Mouse (Mus musculus) heart, adult 11 months (tissue): ENCODE measurements at regions not wholly inside any gene's neighbourhood (a gene's known extent, or its start where the extent isn't known, plus 50 kb on each side); places are given as distances from the start of the nearest gene placed in this dataset.

Experiments used
- DNase-seq: peaks from one replicate; pipeline ENCODE4 v3.0.0; 2022

GRCm38 (mm10) chrX:142554161-142554560 lies 127.0 kb upstream of the Tmem164 start:
- peak; percentile 35 for DNase-seq

- DNase-seq = no peak
Measured at GRCm38 (mm10) chrX:142557496-142557895, 123.7 kb upstream of the Tmem164 start.

GRCm38 (mm10) chrX:142560209-142560912 lies 120.8 kb upstream of the Tmem164 start:
- no peak for DNase-seq

GRCm38 (mm10) chrX:142561788-142562187 lies 119.4 kb upstream of the Tmem164 start:
- DNase-seq = no peak

GRCm38 (mm10) chrX:142564186-142564585 lies 117.0 kb upstream of the Tmem164 start:
- no peak for DNase-seq

GRCm38 (mm10) chrX:142571772-142572171 lies 109.4 kb upstream of the Tmem164 start:
- no peak for DNase-seq

GRCm38 (mm10) chrX:142574022-142574421 lies 107.2 kb upstream of the Tmem164 start:
- DNase-seq = no peak

- DNase-seq = no peak
Measured at GRCm38 (mm10) chrX:142574945-142575710, 106.1 kb upstream of the Tmem164 start.

- DNase-seq = no peak
Measured at GRCm38 (mm10) chrX:142576127-142576526, 105.1 kb upstream of the Tmem164 start.

GRCm38 (mm10) chrX:142577449-142578081 lies 103.6 kb upstream of the Tmem164 start:
- peak; percentile 84 for DNase-seq

- no peak for DNase-seq
Measured at GRCm38 (mm10) chrX:142585281-142585680, 95.9 kb upstream of the Tmem164 start.

- DNase-seq = no peak
Measured at GRCm38 (mm10) chrX:142599377-142599776, 81.8 kb upstream of the Tmem164 start.

- no peak for DNase-seq
Measured at GRCm38 (mm10) chrX:142600782-142601181, 80.4 kb upstream of the Tmem164 start.

- DNase-seq = no peak
Measured at GRCm38 (mm10) chrX:142605088-142605487, 76.1 kb upstream of the Tmem164 start.

- DNase-seq = peak; percentile 83
Measured at GRCm38 (mm10) chrX:142606595-142607205, 74.5 kb upstream of the Tmem164 start.

GRCm38 (mm10) chrX:142616189-142616872 lies 64.9 kb upstream of the Tmem164 start:
- no peak for DNase-seq

- peak; percentile 85 for DNase-seq
Measured at GRCm38 (mm10) chrX:142618389-142618788, 62.8 kb upstream of the Tmem164 start.

- peak; percentile 34 for DNase-seq
Measured at GRCm38 (mm10) chrX:142623359-142623758, 57.8 kb upstream of the Tmem164 start.

GRCm38 (mm10) chrX:142623882-142624281 lies 57.3 kb upstream of the Tmem164 start:
- DNase-seq = no peak
